Mouse (Mus musculus) forebrain, postnatal 0 days (tissue): Measurements from ENCODE around the gene Siae. TPM values are rescaled to one million over a fixed set of nuclear protein-coding genes. Genes with fewer than 3 reads are reported as not detected.

ENCODE experiments used
- ATAC-seq: fragments of 200-750 bp; cut with Nextera tagmentation; 2 replicates; pipeline ENCODE4 v1.8.0; 2017; ENCODE audit warnings: mild to moderate bottlenecking, moderate library complexity
- DNase-seq: peaks from one replicate; pipeline ENCODE4 v3.0.0-alpha.2; 2015
- H3K27ac ChIP-seq: fragments of 300-500 bp; sonication (generic); 2 replicates; pipeline ENCODE4 v1.5.1; 2014; ENCODE audit warnings: low read depth, mild to moderate bottlenecking, antibody characterized with exemption, low read length, moderate library complexity, mixed read lengths
- H3K27me3 ChIP-seq: fragments of 300-500 bp; sonication (generic); 2 replicates; pipeline ENCODE4 v1.6.1; 2014; ENCODE audit warnings: mild to moderate bottlenecking, low read length, mixed read lengths; ENCODE audit not compliant: insufficient read depth
- H3K36me3 ChIP-seq: fragments of 300-500 bp; sonication (generic); 2 replicates; pipeline ENCODE4 v1.6.1; 2014; ENCODE audit warnings: mild to moderate bottlenecking, moderate library complexity; ENCODE audit not compliant: insufficient read depth
- H3K4me1 ChIP-seq: fragments of 300-500 bp; sonication (generic); 2 replicates; pipeline ENCODE4 v1.6.1; 2014; ENCODE audit warnings: antibody characterized with exemption; ENCODE audit not compliant: insufficient read depth
- H3K4me2 ChIP-seq: fragments of 300-500 bp; sonication (generic); 2 replicates; pipeline ENCODE4 v1.6.1; 2014; ENCODE audit warnings: low read depth, mild to moderate bottlenecking, moderate library complexity
- H3K4me3 ChIP-seq: fragments of 300-500 bp; sonication (generic); 2 replicates; pipeline ENCODE4 v1.5.1; 2014; ENCODE audit warnings: low read depth, low read length, mixed read lengths
- H3K9ac ChIP-seq: fragments of 300-500 bp; sonication (generic); 2 replicates; pipeline ENCODE4 v1.6.1; 2014; ENCODE audit warnings: mild to moderate bottlenecking
- H3K9me3 ChIP-seq: fragments of 300-500 bp; sonication (generic); 2 replicates; pipeline ENCODE4 v1.6.1; 2016; ENCODE audit warnings: low read length
- CTCF ChIP-seq: sonication (generic); IDR thresholded peaks from 2 replicates; pipeline ENCODE4 v1.5.1; 2016; ENCODE audit warnings: antibody characterized with exemption, control low read depth, low read depth
- WGBS: fragments of 180-500 bp; shearing (Covaris S2); extraction: QIAGEN DNeasy Blood & Tissue Kit; methylation state at CpG from one replicate; pipeline ENCODE4 v1.1.7; 2014; 5-methylcytosine and 5-hydroxymethylcytosine counted together
- polyA plus RNA-seq: library from polyadenylated mRNA; unstranded; fragments of >200 nt; fragmentation: Nextera tagmentation; extraction: Ambion mirVana; gene quantifications from 2 replicates; pipeline ENCODE4 v1.2.1, GENCODE M21; 2015
- total RNA-seq: library from RNA; depleted of rRNA; stranded (reverse); fragments of >200 nt; gene quantifications from 2 replicates; pipeline ENCODE4 v1.2.3, GENCODE M21; 2014

The Siae gene
- total and polyA plus RNA-seq, 2 experiments from 2014 or later = 13.7 to 13.8 TPM

DNA sequence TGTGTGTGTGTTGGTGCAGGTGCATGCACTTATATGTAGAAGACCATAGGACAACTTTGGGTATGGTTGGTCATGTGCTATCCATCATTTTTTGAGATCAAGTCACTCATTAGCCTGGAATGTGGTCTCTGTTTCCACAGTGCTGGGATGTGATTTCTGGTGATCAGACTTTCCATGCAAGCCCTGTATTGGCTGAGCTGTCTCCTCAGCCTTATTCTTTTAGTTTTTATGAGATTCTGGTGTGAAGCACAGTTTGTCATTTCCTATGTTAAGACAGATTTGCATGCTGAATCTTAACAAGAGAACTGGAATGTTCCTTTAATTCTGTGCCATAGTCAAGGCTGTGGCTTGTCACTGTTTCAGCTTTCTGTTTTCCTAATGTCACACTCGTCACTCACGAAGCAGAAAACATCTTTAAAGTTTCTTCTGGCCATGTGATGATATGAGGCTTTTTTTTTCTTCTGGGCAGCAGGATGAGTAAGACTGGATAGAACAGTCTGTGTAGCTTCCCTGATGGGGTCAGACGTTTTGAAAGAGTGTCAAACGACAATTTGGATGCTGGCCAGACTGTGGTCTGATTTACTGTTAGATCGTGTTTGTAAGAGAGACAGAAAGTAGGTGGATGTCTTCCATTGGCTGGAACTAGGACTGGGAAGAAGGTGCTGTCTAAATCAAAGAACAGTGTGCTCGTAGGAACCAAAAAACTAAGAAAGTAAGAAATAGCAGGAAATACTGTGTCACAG lies 81.5 kb downstream of the Siae start:
- ATAC-seq = peak; percentile 72
- WGBS = 43% methylated on average over 6 of the region's 6 CpGs

DNA sequence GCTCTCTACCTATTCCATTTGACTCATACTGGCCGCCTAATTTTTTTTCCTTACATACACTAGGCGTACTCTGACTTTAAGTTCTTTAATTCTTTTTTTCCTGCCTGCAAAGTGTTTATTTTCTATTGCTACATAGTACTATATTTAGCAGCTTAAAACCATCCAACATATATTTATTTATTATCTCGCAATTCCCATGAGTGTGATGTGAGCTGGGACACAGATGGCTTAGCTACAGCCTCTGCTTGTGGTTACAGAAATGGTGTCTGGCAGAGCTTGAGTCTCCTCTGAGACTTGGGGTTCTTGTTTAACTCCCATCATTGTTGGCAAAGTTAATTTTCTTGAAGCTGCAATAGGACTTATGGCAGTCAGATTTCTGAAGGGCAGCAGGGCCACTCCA lies 83.2 kb downstream of the Siae start:
- H3K27me3 ChIP-seq = no peaks in the 10 kb centered on the region
- H3K27ac ChIP-seq = no peak overlapping the region
- no peak overlapping the region for H3K4me2 ChIP-seq
- no peaks in the 10 kb centered on the region for H3K9me3 ChIP-seq
- no peak overlapping the region for H3K9ac ChIP-seq
- no peak for ATAC-seq
- no peaks in the 10 kb centered on the region for H3K4me1 ChIP-seq
- WGBS = 78% methylated on average over 3 of the region's 3 CpGs
- no peak for DNase-seq
- no peak for TF ChIP-seq CTCF
- no peaks in the 10 kb centered on the region for H3K36me3 ChIP-seq
- H3K4me3 ChIP-seq = no peak overlapping the region

More for the DNA sequence above, 81.5 kb downstream of the Siae start:
- peak overlapping the region; percentile 54 for H3K27ac ChIP-seq
- no peaks in the 10 kb centered on the region for H3K4me1 ChIP-seq
- no peak for TF ChIP-seq CTCF
- H3K4me2 ChIP-seq = no peak overlapping the region
- no peaks in the 10 kb centered on the region for H3K9me3 ChIP-seq
- no peaks in the 10 kb centered on the region for H3K36me3 ChIP-seq
- no peaks in the 10 kb centered on the region for H3K27me3 ChIP-seq
- no peak overlapping the region for H3K9ac ChIP-seq
- H3K4me3 ChIP-seq = no peak overlapping the region
- peak; percentile 43 for DNase-seq

DNA sequence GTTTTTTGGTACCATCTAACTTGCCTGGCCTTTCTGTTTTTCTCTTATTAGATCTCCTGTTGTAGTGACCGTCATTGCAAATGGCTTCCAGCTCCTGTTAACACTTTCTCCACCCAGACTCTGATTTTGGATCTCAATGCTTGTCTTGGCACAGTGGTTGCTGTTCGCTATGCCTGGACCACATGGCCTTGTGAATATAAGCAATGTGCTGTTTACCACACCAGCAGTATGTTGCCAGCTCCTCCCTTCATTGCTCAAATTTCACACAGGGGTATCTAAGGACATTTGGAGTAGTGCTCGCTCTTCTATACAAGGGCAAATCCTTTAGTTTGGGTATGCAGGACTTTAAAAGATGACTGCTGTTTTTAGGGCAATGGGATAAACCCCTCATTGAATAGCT lies 90.7 kb downstream of the Siae start:
- H3K4me3 ChIP-seq = no peak overlapping the region
- ATAC-seq (0 out of 2 replicates have a peak, but pooled peaks have one; percentile 18), DNase-seq (no peak)
- H3K4me2 ChIP-seq = no peak overlapping the region
- no peak overlapping the region for H3K9ac ChIP-seq
- H3K4me1 ChIP-seq = no peaks in the 10 kb centered on the region
- no peaks in the 10 kb centered on the region for H3K9me3 ChIP-seq
- H3K27ac ChIP-seq = no peak overlapping the region
- H3K36me3 ChIP-seq = peaks cover 37% of the 10 kb centered on the region
- WGBS = 67% methylated on average over 3 of the region's 3 CpGs
- no peaks in the 10 kb centered on the region for H3K27me3 ChIP-seq
- TF ChIP-seq CTCF = no peak

DNA sequence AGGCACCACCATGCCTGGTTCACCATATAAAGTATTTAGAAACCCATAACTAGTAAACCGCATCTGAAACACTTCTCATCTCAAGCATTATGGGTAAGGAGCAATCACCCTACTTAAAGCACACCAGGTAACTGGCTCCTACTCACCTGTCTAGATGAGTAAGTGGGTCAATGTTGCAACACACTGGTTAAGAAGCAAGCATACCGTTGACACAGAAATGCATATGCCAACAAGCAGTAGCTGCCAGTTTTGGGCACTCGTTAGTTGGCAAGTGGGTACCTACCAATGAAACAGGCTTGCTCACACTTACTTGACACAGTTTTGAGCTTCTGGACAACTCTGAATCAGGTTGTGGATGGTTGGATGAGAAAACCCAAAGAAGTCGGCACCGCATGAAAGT lies 95.1 kb downstream of the Siae start:
- ATAC-seq = no peak
- H3K9me3 ChIP-seq = no peaks in the 10 kb centered on the region

DNA sequence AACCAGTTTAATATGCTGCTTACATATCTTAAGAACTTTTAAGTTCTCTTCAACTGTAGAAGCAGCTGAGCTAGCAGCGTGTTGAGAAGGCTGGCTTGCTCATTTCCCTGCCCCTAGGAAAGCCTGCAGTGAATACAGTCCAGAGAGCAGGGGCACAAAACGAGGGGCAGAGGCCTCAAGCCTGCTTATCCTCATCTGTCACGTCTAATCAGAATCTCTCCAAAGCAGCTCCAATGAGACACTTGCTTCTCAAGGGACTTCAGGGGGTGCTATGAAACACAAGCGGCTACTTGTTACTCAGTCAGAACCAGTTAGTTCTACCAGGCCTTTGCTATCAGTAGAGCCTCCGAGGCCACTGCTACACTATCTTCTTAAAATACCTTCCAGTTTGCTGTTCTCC lies 98.3 kb downstream of the Siae start:
- Histone ChIP-seq H3K4me1 (peaks cover 12% of the 10 kb centered on the region; the same call in 1 of the 2 replicates), H3K4me2 (no peak overlapping the region), H3K9me3 (no peaks in the 10 kb centered on the region), H3K36me3 (peaks cover 50% of the 10 kb centered on the region), H3K4me3 (no peak overlapping the region), H3K27ac (no peak overlapping the region), H3K27me3 (no peaks in the 10 kb centered on the region), H3K9ac (no peak overlapping the region)
- DNase-seq = no peak
- TF ChIP-seq CTCF = no peak
- no peak for ATAC-seq
- WGBS = 89% methylated on average over 5 of the region's 5 CpGs

More for the DNA sequence above, 95.1 kb downstream of the Siae start:
- H3K4me2 ChIP-seq = no peak overlapping the region
- WGBS = 94% methylated on average over 5 of the region's 5 CpGs
- H3K4me1 ChIP-seq = no peaks in the 10 kb centered on the region
- no peak overlapping the region for H3K9ac ChIP-seq
- H3K27ac ChIP-seq = no peak overlapping the region
- no peaks in the 10 kb centered on the region for H3K27me3 ChIP-seq
- H3K4me3 ChIP-seq = no peak overlapping the region
- DNase-seq = no peak
- peaks cover 64% of the 10 kb centered on the region for H3K36me3 ChIP-seq
- no peak for TF ChIP-seq CTCF

DNA sequence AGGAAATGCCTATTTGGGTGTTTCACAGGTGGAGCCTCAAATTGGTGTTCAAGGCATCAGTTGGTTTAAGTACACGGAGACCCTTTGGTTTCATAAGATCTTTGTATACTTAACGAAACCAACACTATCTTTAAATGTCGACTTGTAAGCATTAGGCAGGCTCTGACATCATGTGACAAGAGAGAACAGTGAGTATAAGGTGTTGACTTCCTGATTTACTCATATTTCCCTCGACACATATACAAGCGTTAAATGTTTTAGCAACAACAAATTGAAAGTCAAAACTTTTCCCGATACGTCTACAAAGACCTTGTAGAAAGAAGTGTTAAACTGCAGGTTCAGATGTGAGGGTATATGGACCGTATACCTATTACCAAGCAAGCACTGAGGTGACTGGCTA lies 100.5 kb downstream of the Siae start:
- Histone ChIP-seq H3K4me1 (peaks cover 12% of the 10 kb centered on the region; the same call in 1 of the 2 replicates), H3K27ac (no peak overlapping the region), H3K4me2 (peak overlapping the region; percentile 77), H3K9me3 (no peaks in the 10 kb centered on the region), H3K9ac (no peak overlapping the region), H3K4me3 (peak overlapping the region; percentile 75), H3K27me3 (no peaks in the 10 kb centered on the region), H3K36me3 (peaks cover 30% of the 10 kb centered on the region)
- 73% methylated on average over 8 of the region's 8 CpGs for WGBS
- no peak for DNase-seq
- no peak for ATAC-seq
- no peak for TF ChIP-seq CTCF

DNA sequence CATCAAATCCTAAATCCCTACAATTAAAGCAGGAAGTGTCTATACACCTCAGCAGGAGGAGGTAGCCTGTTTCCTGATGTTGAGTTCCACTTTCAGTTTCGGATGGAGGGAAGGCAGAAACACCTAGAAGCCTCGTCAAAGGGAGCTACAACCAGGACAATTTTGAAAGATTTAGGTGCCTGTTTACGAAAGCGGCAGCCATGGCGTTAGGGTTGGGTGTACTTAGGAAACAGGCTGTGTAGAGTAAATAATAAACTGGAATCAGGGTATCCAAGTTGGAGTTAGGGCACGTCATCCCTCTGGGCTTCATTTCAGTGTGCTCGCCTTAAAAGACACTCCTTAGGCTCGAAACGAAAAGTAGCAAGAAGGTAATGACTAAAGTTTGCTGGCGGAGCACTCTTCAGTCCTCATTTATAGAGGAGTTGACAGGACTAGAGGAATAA lies 101.0 kb downstream of the Siae start:
- WGBS = 3% methylated on average over 10 of the region's 10 CpGs
- ATAC-seq = no peak; the same call in 1 of the 2 replicates
- no peak for DNase-seq
- Histone ChIP-seq H3K9me3 (no peaks in the 10 kb centered on the region), H3K27ac (no peak overlapping the region), H3K4me2 (peak overlapping the region; percentile 77), H3K36me3 (peaks cover 26% of the 10 kb centered on the region), H3K27me3 (no peaks in the 10 kb centered on the region), H3K4me1 (peaks cover 12% of the 10 kb centered on the region; the same call in 1 of the 2 replicates), H3K4me3 (peak overlapping the region; percentile 75), H3K9ac (peak overlapping the region; percentile 70)
- no peak for TF ChIP-seq CTCF
